Mouse (Mus musculus): Measurements from ENCODE around the gene Chst3.
A peak's percentile ranks its signal among the peaks of the same experiment; 100 is the strongest.
"Not testable (repeated sequence)": the region's sequence is repeated elsewhere in the genome, so short reads cannot be mapped to it uniquely, and the experiment has no call there.

The Chst3 gene

DNA sequence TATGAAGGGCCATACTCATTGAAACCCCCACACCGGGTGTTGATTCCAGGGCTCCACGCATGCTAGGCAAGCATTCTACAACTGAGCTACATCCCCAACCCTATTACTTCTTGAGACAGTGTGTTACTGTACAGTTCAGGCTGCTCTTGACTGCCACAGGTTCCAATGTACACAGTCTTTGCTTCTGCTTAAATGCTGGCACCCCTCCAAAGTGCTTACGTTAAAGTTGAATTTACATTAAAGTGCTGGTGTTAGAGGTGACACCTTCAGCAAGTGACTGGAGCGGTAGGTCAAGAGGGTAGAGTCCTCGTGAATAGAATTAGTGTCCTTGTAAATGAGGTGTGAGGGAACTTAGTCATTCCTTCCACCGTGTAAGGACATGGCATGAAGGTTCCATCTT lies 19.7 kb downstream of the Chst3 start:
- DNase-seq (ENCODE audit: low read depth, low spot score): no peak

DNA sequence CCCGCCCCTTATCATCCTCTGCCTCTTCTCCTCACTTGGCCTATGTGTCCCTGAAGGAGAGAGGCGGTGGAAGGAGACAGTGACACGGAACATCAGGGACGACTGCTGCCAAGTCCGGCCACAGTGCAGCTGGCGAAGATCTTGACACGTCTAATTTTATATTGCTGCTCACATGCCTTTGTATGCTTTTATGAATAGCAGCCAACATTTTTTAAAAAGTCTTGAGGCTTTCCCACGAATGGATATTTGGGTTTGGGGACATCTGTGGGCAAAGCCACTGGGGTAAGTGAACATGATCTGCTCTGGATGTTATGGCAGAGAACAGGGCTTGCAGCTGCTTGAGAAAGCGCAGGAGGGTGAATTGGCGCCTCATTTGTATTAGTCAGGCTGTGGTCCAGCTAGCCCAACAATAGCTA lies 21.6 kb downstream of the Chst3 start:
- no peak for DNase-seq (ENCODE audit: low read depth, low spot score)

- DNase-seq (ENCODE audit: low read depth, low spot score): peak; percentile 58
Measured at GRCm38 (mm10) chr10:60196971-60197370, 22.1 kb downstream of the Chst3 start.

DNA sequence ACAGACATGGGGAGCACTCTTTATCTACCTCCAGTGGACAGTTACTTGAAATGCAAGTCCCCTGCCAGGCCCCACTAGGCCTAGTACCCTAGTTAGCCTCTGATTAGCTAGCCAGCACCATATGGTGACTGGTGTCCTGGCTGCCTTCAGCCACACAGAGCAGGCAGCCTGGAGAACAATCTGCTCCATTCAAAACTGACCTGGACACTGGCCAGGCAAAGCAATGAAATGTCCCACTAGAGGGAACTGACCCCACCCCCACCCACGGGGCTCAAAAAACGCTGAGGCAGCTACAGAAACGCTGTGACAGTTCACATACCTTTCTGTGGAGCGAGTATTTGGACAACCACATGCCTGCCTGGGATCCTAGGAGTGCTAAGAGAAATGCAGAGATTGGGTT lies 24.0 kb downstream of the Chst3 start:
- peak; percentile 97 for DNase-seq (ENCODE audit: low read depth, low spot score)

DNA sequence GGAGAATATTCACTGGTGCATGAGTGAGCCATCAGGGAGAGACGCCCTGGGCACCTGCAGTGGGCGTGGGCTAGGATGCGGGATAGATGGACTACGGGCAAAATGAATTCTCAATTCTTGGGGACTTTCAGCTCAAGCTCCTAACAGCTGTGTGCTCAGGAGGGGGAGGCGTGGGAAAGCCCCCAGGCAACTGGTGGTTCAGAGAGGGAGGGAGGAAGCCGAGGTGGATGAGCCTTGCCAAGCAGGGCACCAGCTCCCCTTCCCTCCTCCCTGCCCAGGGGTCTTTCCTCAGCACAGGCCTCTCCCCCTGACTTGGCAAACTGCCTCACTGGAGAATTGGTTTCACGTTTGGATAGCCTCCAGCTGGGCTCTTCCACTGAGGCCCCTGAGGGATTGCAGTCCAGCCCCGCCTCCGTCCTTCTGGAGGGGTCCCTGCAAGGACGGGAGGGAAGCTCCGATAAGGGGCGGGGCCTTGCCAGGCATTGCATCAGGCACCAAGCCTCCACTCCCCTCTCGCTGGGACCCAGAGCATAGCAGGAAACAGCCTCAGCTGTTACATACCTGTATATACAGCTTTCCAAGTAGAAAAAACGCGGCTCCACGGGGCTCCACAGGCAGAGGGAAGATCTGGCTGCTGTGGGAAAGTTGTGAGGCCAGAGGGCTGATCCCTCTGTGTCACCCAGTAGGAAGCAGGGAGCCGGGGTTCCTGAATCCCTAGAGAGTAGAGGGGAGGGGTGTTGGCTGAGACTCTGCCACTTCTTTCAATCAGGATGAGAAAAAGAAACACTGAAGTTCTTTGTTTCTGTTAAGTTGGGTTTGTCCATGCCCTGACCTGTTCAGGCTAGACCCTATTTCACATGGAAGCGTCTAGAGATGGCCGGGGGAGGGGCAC lies 25.3 kb downstream of the Chst3 start:
- no peak for DNase-seq (ENCODE audit: low read depth, low spot score)

- peak; percentile 87 for DNase-seq (ENCODE audit: low read depth, low spot score)
Measured at GRCm38 (mm10) chr10:60191796-60192195, 27.3 kb downstream of the Chst3 start.

GRCm38 (mm10) chr10:60189534-60190186 lies 29.4 kb downstream of the Chst3 start:
- DNase-seq (ENCODE audit: low read depth, low spot score): no peak

- DNase-seq (ENCODE audit: low read depth, low spot score): peak; percentile 63
Measured at GRCm38 (mm10) chr10:60186191-60186945, 32.7 kb downstream of the Chst3 start.

GRCm38 (mm10) chr10:60185023-60185709 lies 33.9 kb downstream of the Chst3 start:
- no peak for DNase-seq (ENCODE audit: low read depth, low spot score)

DNA sequence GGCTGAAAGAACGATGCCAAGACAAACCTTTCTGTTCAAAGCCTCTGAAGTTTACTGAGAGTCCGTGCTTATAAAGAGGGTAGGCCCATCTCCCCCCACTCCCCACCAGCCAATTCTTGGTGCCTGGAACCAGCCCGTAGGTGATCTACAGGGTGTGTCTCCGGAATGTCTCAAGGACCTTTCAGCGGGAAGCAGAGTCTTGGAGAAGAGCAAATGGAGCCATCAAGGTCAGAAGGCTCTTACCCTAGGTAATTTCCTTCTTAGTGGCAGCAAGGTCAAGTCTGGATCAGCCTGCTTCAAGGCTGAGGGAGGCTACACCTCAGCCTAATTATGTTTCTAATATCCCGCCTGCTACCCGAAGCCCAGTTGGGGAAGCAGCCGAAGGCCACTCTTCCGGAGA lies 43.8 kb downstream of the Chst3 start:
- not testable (repeated sequence) for DNase-seq (ENCODE audit: low read depth, low spot score)

GRCm38 (mm10) chr10:60174506-60174905 lies 44.6 kb downstream of the Chst3 start:
- DNase-seq (ENCODE audit: low read depth, low spot score): peak; percentile 13

DNA sequence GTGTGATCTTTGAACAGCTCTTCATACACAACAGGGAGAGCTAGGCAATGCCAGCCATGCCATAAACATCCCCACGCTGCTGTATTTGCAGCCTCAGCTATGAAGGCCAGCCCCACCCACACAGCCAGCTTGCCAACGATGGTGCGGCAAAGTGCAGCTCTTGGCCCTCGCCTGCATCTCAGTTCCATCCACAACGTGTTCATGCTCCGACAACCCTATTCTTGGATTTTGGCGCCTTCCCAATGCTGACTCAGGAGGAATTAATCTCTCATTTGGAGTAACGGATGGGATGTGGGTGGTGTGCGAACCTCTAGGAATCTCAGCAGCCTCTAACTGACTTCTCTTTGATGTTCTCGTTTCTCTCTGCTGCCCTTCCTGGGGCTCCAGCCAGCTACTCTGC lies 46.0 kb downstream of the Chst3 start:
- peak; percentile 95 for DNase-seq (ENCODE audit: low read depth, low spot score)

- DNase-seq (ENCODE audit: low read depth, low spot score): no peak
Measured at GRCm38 (mm10) chr10:60172306-60172705, 46.8 kb downstream of the Chst3 start.

DNA sequence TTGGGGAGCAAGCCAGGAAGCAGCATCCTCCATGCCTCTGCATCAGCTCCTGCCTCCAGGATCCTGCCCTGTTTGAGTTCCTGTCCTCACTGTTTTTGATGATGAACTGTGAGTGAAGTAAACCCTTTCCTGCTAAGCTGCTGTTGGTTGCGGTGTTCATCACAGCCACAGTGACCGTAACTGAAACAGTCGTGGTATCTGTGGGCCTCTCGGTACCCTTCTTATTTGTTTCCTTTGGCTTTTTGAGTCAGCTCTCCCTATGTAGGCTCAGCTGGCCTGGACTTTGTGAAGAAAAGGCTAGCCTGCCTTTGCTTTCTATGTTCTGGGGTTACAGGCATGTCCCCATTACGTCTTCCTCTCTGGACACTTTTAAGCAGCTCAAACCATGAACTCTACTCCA lies 47.7 kb downstream of the Chst3 start:
- DNase-seq (ENCODE audit: low read depth, low spot score): no peak

DNA sequence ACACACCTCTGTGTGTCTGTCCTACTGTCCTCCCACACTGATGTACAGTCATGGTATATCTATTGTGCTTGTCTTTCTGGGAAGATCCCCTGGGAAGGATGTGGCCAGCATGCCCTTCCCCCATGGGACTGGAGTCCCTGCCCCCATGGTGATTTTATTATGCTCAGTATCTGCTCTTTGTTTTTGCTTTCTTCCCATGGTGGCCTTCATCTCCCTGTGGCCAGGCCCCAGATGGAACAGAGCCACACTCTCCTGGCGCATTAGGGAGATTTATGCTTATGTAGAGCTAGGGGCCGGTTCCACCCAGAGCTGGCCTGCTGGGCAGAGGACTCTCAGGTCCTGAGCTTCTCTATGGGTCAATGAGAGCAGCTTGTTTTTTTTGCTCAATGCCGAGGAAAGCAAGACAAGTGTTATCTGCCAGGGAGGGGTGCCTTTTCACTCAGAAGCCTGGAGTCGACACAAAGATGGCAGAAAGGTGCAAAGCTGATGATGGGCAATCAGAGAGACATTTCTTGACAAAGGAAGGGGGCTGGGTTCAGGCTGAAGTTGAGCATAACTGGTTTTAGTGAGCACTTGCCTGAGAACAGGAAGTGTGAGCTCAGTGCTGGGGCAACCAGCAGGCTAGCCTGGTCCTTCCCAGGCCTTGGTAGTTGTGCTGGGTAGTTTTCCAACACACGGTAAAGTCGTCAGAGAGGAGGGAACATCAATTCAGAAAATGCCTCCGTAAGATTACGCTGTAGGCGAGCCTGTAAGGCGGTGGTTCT lies 48.6 kb downstream of the Chst3 start:
- no peak for DNase-seq (ENCODE audit: low read depth, low spot score)

GRCm38 (mm10) chr10:60168960-60169359 lies 50.1 kb downstream of the Chst3 start:
- DNase-seq (ENCODE audit: low read depth, low spot score): no peak

DNA sequence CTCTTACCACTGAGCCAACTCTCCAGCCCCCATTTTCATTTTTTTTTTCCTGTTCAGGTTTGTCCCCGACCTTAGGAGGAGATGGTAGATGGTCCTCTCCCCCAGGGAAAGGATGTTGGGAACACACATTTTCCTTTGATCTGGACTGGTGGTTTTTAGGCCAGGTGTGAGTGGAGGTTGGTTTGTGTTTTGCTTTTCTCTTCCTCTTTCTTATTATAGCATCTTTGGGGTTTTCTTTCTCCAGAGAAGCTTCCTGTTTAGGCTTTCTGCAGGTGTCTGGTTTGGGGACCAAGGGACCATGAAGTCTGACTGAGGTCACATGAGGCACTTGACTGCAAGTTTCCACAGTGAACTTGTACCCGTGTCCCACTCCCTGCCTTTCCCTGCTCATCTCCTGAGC lies 50.8 kb downstream of the Chst3 start:
- no peak for DNase-seq (ENCODE audit: low read depth, low spot score)

- DNase-seq (ENCODE audit: low read depth, low spot score): no peak
Measured at GRCm38 (mm10) chr10:60166068-60166467, 53.0 kb downstream of the Chst3 start.

- no peak for DNase-seq (ENCODE audit: low read depth, low spot score)
Measured at GRCm38 (mm10) chr10:60164869-60165268, 54.2 kb downstream of the Chst3 start.

- no peak for DNase-seq (ENCODE audit: low read depth, low spot score)
Measured at GRCm38 (mm10) chr10:60162973-60163255, 56.1 kb downstream of the Chst3 start.

Measured in brain, adult 2 months (tissue).